Mouse (Mus musculus): ENCODE data around the gene Rpl36a.

GRCm38 (mm10) chrX:134541955-134542308 lies 43.5 kb upstream of the Rpl36a start:
- TF ChIP-seq POLR2A (IDR thresholded peaks at IDR 0.05; ENCODE audit: low read depth, low read length) (no peak), CTCF (conservative IDR thresholded peaks at IDR 0.05; ENCODE audit: insufficient read depth, insufficient read length, low read depth, low read length) (no peak)

All from kidney, adult 2 months (tissue).